Mouse (Mus musculus) left cerebral cortex, adult 8-10 months (tissue): ENCODE results near the gene Fbxl18. TPM values are rescaled to one million over a fixed set of nuclear protein-coding genes. Genes with fewer than 3 reads are reported as not detected.

Experiments used
- DNase-seq, 2 experiments: peaks; one replicate each; pipeline ENCODE4 v3.0.0; 2022; ENCODE audit warnings: low spot score in 2 of 2
- total RNA-seq, 4 experiments: library from RNA; stranded (reverse); gene quantifications; 2 replicates each; pipeline ENCODE4 v1.2.4; 2022

Fbxl18 gene
- 10 to 100 TPM; 28.8 to 30.9 (median 29.6) TPM for total RNA-seq

DNA sequence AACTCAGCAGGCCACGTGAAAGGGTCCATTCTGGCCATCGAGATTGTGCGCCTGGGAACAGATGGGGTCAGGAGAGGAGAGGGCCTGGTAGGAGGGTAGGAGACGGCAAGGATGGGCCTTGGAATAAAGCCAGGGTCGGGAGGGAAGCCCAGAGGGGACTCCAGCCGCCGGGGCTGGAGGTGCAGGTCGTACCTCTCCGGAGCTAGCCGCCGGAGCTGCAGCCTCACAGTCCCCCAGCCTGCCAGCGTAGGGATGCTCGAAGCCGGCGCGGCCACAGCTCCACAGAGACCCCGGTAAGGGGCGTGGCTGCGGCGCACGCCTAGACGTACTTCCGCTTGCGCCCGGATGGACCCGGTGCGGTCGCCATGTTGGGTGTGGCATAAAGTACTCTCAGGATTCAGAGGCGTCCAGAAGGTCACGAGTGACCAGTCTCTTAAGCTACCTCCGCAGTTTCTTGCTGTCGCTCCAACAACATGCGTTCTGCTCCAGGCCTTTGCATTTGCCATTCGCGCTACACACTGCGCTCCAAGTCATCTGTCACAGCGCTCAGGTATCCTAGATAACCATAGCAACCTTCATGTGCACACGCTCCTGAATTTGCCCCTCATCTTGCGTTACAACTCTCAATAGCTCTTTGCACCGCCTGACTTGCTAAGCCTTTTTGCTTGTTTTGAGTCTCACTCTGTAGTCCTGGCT lies at the start of gene Fbxl18:
Gene Fbxl18, minus strand, starts transcription at position 504 of the 696 bp plus-strand sequence.
- peak; percentile 76 to 85 for DNase-seq

DNA sequence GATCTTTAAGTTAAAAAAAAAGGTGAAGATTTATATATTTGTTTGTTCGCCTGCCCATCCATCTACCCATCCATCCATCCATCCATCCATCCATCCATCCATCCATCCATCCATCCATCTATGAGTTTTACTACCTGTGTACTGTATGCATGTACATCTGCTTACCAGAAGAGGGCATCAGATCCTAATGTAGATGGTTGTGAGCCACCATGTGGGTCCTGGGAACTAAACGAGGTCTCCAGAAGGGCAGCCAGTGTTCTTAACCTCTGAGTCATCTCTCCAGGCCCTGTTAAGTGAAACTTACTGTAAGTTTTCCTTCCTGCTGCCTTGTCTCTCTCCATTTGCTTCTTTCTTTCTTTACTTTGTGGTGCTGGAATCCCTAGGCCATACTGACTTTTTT lies 45.2 kb upstream of the Fbxl18 start:
- no peak for DNase-seq

DNA sequence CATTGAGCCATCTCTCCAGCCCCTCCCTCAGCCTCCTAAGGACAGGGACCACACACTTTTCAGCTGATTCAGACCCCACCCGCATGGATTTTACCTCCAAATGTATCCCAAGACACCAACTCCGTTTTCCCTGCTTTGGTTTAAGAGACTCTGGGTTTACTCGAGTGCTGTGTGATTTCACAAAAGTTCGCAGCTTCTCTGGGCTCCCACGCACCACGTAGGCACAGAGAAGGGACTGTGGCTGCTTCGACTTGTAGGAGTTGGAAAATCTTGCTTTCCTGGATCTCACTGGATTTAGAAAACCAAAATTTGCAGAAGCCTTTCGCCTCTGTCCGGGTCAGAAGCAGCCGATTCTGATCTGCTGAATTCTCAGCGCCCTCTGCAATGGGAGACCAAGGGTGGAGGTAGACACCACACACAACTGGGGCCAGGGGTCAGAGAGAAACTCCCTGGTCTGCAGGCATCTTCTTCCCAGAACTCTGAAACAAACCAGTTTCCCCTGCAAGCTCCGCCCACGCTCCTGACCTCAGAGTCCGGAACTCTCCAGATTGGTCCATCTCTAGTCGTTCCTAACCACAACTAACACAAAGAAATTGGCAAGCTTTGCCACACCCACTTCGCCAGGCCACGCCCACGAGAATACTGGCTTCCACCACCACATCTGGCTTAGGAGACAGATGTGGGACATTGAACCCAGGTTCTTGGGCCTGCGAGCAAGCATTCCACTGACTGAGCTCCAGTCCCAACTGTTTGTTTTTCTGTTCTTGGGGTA lies 42.9 kb upstream of the Fbxl18 start:
- no peak for DNase-seq

DNA sequence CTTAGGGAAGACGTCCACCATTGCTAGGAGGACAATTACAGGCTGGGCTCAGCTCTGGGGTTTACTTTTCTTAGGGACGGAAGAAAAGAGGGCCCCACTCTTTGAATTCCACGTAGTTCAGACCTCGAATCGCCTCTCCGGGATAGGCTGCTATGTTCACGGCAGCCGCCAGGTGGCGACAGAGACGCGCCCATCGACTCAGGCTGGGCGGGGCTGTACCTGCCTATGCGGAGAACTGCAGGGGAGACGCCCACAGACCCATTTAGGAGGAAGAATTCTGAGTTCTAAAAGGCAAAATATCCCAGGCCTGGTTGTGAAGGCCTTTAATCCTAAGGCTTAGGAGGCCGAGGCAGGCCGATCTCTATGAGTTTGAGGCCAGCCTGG lies 41.1 kb upstream of the Fbxl18 start:
- DNase-seq, result peak; percentile 66 to 88

DNA sequence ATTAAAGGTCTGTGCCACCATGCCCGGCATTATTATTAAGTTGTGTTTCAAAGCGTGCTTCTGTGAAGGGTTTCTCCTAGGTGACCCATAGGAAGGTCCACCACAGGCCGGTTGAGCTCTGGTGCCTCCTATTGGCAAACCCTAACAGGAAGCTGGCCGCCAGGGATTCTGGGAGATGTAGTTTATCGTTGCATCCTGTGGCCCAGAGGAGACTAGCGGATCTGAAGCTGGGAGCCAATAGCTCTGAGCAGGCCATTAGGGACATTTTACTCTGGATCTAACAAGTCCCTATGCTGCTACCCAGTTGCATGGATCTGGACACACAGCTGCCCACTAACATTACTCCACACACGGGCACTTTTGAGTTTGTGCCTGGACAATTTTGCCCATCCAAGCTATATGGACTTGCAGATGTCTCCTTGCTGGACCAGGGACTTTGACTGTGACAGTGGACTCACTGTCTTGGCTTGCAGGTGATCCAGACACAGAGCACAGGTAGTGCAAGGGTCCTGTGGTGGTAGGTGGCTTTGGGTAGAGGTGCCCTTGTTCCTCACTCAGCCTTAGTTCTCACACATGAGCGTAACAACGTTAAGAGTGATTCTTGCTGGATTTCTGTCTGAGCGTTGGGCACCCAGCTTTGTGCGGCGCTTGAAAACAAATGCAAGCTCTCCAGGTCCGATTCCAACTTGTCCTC lies 40.6 kb upstream of the Fbxl18 start:
- DNase-seq, result peak; percentile 55 to 71

DNA sequence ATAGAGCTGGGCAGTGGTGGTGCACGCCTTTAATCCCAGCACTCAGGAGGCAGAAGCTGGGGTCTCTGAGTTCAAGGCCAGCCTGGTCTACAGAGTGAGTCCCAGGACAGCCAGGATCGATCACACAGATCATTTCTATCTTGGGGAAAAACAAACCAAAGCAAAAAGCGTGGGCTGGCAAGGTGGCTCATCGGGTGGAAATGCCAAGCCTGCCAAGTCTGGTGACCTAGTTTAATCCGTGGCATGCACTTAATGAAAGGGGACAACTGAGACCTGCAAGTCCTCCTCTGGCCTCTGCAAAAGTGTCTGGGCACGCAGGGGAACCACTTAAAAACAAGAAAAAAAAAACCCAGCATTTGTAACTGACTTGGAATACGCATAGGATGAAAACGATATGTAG lies 37.5 kb upstream of the Fbxl18 start:
- no peak for DNase-seq

DNA sequence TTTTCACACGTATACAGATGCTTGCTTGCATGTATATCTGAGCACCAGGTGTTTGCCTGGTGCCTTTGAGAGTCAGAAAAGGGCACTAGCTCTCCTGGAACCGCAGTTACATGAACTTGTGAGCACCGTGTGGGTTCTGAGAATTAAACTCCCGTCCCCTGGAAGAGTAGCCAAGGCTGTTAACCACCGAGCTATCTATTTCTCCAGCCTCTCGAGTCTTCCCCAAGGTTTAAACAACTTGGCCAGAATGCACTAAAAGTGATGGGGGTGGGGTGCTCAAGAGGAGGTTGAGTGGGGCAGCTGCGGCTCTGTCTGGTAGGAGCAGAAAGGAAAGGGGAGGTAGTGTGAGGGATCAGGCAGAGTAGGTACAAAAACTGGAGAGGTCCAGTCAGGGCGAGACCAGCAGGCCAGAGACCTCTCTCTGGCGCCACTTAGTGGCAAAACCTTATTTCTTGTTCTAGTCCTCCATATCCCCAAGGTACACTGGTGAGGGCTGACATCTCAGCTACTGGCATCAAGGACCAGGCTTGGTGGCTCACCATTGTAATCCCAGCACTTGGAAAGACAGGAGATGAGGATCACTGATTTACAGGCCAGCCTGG lies 37.0 kb upstream of the Fbxl18 start:
- peak; percentile 35 to 60 for DNase-seq

DNA sequence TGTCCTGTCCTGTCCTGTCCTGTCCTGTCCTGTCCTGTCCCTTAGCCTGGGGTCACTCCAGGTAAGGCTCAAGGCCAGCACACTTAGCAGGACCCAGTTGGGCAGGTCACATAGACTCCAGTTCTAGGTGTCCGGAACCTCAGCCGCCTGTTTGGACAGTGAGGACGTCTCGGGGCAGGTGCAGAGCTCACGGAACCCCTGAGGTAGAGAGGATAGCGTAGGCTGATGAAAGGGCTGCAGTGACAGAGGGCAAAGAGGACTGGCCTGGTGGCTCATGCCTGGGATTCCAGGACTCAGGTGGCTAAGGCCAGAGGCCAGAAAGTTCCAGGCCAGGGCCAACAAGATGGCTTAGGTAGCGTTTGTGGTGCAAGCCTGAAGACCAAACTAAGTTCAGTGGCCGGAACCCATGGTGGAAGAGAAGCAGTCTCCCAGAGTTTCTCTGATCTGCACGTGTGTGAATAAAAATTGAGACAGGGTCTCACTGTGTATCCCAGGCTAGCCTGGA lies 36.1 kb upstream of the Fbxl18 start:
- DNase-seq, result no peak

DNA sequence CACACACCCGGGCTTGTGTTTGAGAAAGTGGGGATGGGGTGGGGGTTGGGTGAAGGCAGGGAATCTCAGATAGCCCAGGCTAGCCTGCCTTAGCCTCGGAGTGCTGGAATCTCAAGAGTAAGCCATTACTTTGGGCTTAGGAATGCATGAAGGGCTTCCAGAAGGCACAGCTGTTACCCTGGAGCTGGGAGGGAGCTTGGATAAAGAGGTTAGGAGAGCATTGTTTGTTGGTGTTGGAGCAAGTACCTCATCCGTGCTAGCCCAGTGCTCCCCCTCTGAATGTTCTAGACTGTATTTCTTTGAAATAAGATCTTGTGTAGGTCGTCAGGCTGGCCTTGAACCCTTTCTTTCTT lies 34.2 kb upstream of the Fbxl18 start:
- no peak for DNase-seq

DNA sequence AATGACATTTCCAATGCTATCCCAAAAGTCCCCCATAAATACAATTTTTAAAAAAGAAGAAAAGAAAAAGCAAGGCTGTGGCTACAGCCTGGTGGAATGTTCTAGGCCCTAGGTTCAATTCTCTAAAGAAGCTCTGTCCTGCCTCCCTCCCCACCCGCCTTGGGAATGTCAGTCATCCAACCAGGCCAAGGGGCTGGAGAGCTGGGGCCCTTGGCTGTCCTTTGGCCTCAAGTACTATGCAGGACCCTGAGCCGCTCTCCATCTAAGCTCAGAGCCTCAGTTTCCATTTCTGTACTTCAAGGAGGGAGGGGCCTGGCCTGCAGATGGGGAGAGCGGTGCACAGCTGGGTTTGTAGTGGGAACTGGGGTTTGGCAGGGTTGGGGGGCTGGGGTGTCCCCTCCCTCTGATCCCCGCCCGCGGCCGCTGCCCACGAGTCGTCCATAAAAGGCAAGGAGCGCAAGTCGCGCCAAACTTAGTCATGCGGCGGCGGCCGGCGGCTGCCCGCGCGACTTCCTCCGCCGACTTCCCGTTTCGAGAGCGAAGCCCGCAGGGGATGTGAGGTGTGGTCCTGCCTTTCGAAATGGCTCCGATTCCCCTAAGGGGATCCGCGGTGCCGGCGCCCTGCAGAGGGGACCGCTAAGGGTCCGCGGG lies 33.7 kb upstream of the Fbxl18 start:
- DNase-seq, result peak; percentile 47 to 58

DNA sequence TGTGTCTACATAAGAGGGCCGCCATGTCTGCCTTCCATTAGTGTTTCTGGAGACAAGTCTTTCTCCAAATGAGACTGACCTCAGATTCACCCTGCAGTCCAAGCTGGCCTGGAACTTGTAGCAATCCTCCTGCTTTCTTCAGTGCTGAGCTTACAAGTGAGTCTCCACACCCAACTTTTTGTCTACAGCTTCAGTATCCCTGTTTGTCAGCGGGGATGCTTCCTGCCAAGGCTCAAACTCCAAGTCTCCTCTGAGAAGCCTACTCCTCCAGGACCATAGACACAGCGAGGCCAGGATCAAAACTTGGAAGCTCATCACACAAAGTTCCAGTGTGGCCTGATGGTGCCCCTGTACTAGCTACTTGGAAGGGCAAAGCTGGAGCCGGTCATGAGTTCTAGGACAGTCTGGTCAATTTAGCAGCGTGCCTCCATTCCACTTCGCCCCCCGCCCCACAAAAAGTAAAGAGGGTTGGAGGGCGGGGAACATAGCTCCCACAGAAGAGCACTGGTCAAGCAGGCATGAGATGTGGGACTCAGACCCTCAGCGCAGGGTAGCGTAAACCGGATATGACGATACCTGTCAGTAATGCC lies 32.2 kb upstream of the Fbxl18 start:
- DNase-seq, result no peak

DNA sequence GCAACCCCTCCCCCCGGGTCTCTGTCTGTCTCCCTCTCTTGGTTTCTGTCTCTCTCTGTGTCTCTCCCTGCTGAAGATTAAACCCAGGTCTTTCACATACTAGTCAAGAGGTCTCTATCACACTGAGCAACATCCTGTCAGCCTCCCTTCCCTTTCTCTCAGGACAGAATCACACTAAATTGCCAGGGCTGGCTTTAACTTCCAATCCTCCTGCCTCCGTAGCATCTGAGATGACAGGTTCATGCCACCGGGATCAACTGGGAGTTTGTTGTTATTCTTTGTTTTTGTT lies 31.7 kb upstream of the Fbxl18 start:
- no peak for DNase-seq

DNA sequence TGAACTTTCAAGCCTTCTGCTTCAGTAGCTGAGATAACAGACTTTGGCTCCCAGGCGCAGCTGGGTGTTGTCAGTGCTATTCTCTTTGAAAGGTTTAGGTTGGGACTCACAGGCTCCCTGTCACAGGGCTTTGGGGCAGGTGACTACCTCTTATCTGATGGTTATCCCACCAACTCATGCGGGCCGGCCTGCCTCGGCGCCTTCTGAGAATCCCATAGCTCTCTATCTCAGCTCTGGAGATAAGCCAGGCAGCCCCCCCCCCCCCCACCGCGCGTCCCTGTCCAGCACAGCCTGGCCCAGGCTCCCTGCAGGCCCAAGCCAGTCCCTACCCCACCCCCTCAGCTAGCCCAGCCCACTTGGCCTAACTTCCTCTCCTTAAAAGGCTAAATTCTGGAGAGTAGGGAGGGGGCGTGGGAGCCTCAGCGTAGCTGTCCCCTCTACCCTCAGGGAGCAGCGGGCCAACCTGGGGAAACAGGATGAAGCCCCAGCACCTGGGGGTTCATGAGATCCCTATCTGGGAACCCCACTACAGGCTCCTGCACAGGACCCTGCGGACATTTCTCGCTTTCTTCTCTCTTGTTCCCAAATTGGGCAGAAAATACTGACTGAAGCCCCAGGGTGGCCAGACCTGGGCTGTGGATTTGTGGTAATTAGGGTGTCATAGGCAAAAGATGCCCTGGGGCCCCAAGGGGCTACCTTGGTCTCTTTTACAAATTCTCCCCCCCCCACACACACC lies 31.2 kb upstream of the Fbxl18 start:
- DNase-seq, result no peak

DNA sequence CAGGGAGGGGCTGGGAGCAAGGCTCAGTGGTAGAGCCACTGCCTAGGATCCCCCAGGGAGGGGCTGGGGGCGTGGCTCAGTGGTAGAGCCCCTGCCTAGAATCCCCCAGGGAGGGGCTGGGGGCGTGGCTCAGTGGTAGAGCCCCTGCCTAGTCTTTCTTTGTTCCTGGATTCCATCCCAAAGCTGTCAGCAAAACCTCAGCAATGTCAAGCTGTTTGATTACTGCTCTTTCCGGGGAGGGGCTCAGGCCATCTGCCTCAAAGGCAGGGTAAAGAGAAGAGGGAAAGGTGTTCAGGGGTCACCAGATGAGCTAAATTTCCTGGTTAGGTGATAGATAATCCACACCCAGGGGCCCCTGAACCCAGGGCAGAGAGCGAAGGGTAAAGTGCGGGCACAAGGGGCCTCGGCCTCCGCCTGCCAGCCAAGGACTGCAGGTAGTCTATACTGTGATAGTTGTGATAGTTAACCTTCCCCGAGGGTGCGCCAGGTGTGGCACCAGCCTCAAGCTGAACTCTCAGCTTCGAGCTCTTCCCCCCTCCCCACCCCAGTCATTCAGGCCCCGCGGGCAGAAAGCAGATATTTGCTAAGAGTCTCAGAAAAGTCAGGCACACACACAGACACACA lies 29.2 kb upstream of the Fbxl18 start:
- no peak for DNase-seq

DNA sequence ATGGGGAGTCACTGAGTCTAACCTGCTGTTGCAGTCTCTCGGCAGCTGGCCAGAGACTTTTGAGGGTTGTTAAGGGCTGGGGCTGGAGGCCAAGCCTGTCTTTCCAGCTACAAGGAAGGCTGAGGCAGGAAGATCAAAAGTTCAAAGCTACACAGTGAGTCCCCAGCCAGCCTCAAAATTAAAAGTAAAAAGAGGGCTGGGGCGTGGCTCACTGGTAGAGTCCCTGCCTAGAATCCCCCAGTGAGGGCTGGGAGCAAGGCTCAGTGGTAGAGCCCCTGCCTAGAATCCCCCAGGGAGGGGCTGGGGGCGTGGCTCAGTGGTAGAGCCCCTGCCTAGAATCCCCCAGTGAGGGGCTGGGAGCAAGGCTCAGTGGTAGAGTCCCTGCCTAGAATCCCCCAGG lies 28.6 kb upstream of the Fbxl18 start:
- DNase-seq, result no peak

DNA sequence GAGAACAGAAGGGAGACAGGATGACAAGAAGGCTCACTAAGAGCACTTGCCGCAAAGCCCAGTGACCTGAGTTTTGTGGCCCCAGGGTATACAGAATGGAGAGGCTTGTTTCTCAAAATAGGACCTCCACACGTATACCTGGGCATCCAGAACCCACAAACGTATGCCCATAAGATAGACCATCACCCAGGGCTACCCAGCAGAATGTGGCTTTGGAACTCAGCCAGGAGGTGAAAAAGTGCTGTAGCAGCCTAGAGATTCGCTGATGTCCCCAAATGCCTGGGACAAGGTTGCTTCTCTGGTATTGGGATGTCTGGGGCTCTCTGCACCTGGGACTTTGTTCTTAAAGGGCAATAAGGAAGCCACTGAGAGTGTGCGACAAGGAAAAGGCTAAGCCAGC lies 27.0 kb upstream of the Fbxl18 start:
- DNase-seq, result no peak

DNA sequence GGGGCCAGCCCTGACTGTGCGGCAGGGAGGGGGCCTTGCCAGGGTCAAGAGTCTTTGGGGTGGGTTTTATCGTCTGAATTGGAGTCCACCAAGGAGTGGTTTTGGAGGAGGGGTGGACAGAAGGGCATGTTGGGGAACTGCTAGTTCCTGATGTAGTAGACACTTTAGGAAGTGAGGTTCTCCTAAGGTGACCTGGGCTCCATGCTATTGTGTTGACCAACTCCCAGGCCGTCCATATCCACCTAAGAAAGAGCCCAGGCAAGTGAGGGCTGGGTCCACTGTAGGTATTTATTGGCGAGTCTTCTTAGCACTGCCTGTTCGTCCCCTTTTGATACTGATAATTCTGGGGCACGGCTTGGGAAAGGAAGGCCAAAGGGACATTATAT lies 25.8 kb upstream of the Fbxl18 start:
- no peak for DNase-seq

DNA sequence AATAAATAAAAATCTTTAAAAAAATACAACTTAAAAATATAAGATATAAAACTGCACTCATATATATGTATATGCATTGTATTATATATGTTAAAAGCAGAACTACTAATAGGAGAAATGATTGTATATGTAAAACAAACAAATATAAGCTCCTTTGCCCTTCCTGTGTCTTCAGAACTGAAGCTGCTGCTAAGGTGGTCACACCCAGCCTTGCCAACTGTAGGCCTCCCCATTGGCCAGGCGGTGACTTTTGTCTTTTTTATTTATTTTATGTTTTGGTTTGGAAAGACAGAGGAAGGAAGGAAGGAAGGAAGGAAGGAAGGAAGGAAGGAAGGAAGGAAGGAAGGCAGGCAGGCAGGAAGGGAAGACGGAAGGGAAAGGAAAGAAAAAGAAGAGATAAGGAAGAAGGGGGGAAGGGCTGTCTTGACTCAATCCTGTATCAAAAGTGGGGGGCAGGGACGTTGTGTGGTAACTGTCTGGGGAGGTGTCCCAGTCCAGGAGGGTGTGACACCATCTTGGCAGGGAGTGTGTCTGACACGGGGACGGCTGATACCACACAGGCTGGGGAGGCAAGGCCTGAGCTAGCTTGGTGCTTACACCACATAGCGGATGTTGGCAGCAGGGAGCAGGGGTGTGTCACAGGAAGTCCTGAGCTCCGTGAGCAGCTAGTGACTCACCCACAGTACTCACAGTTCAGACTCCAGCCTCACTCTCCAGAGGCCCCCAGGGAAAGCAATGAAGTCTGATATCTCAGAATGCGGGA lies 25.3 kb upstream of the Fbxl18 start:
- DNase-seq, result no peak

DNA sequence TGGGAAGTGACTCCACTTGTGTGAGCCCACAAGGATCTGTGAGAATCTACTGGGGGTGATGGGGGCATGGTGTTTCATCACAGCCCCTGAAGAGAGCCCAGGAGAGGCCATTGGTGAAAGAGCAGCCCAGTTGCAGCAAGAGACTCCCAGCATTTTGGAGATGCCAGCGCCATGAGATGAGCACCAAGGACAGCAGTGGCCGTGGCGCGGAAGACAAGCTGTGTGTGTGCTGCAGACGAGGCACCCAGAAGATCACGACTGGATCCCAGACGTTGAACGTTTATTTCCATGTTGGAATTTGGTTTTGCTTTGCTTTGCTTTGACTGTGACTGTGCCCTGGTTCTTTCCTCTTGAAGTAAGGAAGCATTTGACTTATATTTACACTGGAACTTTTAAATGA lies 22.2 kb upstream of the Fbxl18 start:
- DNase-seq, result no peak
